Mouse (Mus musculus) G1E (cell line): ENCODE data around the gene Olfr577. TPM values are rescaled to one million over a fixed set of nuclear protein-coding genes. Genes with fewer than 3 reads are reported as not detected.

ENCODE experiments used
- ATAC-seq: 2 replicates; pipeline ENCODE4 v1.8.0; 2016; ENCODE audit warnings: mild to moderate bottlenecking; ENCODE audit not compliant: insufficient number of reproducible peaks, poor library complexity, low FRiP score, severe bottlenecking; ENCODE audit errors: extremely low read depth
- DNase-seq: peaks from one replicate; pipeline ENCODE4 v3.0.0; 2012; ENCODE audit warnings: low spot score
- H3K27me3 ChIP-seq: 2 replicates; pipeline ENCODE4 v1.6.1; 2012; ENCODE audit warnings: mild to moderate bottlenecking, low read length, inconsistent platforms; ENCODE audit not compliant: insufficient read depth
- H3K36me3 ChIP-seq: replicated peaks from 2 replicates; pipeline ENCODE3; 2012; ENCODE audit warnings: mild to moderate bottlenecking, inconsistent platforms
- H3K4me1 ChIP-seq: 2 replicates; pipeline ENCODE4 v1.6.1; 2012; ENCODE audit warnings: low read depth, low read length, inconsistent platforms, mixed read lengths; ENCODE audit not compliant: insufficient read depth
- H3K4me3 ChIP-seq: 2 replicates; pipeline ENCODE4 v1.5.1; 2012; ENCODE audit warnings: low read depth, mild to moderate bottlenecking, inconsistent platforms, low read length, moderate library complexity, mixed read lengths
- H3K9me3 ChIP-seq: replicated peaks from 2 replicates; pipeline ENCODE4 v1.6.1; 2012; ENCODE audit warnings: inconsistent platforms
- CTCF ChIP-seq: IDR thresholded peaks from 2 replicates; pipeline ENCODE4 v1.5.1; 2012; ENCODE audit warnings: low read depth, low read length, inconsistent platforms, mixed read lengths
- GATA1 ChIP-seq: IDR thresholded peaks from 2 replicates; pipeline ENCODE4 v1.6.1; 2012; ENCODE audit warnings: borderline replicate concordance, low read length, inconsistent platforms, mixed read lengths
- GATA2 ChIP-seq: IDR thresholded peaks from 2 replicates; pipeline ENCODE4 v1.6.1; 2012; ENCODE audit warnings: low read depth, low read length, inconsistent platforms, borderline replicate concordance
- POLR2AphosphoS5 ChIP-seq: IDR thresholded peaks from 2 replicates; pipeline ENCODE4 v1.6.1; 2012; ENCODE audit warnings: low read depth, low read length, inconsistent platforms; ENCODE audit not compliant: insufficient replicate concordance
- TAL1 ChIP-seq: conservative IDR thresholded peaks from 2 replicates; pipeline ENCODE4 v1.6.1; 2012; ENCODE audit warnings: low read depth, low read length, inconsistent platforms, mixed read lengths
- polyA plus RNA-seq: library from polyadenylated mRNA; stranded (reverse); fragments of >175 nt; gene quantifications from 2 replicates; pipeline ENCODE4 v1.2.3, GENCODE M21; 2012
- total RNA-seq, 2 experiments: library from RNA; stranded (forward) in 1 of 2; stranded (reverse) in 1 of 2; fragments of 200-1000 nt in 1 of 2; fragments of >200 nt in 1 of 2; fragmentation: Nextera tagmentation in 1 of 2; gene quantifications; 2 replicates each; pipeline ENCODE4 v1.2.3; 2014 to 2017

Gene Olfr577
- total and polyA plus RNA-seq, 3 experiments: 0.05 TPM; not detected in 2

GRCm38 (mm10) chr7:102948167-102948566 is 27.6 kb downstream of the Olfr577 start, which contains the start of gene Olfr574:
Olfr574 (plus strand) TSS chr7:102948467.
- Histone ChIP-seq H3K9me3 (no peaks in the 10 kb centered on the region), H3K4me1 (no peaks in the 10 kb centered on the region; the same call in 1 of the 2 replicates), H3K4me3 (no peak within 1 kb of the TSS), H3K27me3 (no peaks in the 10 kb centered on the region), H3K36me3 (no peaks in the 10 kb centered on the region)
- no peak for ATAC-seq
- DNase-seq: no peak
- TF ChIP-seq TAL1: no peak
- TF ChIP-seq GATA2: no peak
- TF ChIP-seq GATA1: no peak
- TF ChIP-seq POLR2AphosphoS5: no peak
- TF ChIP-seq CTCF: no peak

GRCm38 (mm10) chr7:102943417-102943816 is 32.3 kb downstream of the Olfr577 start:
- Histone ChIP-seq H3K36me3 (no peaks in the 10 kb centered on the region), H3K9me3 (no peaks in the 10 kb centered on the region), H3K4me3 (no peak overlapping the region), H3K4me1 (no peaks in the 10 kb centered on the region; the same call in 1 of the 2 replicates), H3K27me3 (no peaks in the 10 kb centered on the region)
- DNase-seq (no peak), ATAC-seq (no peak)
- TF ChIP-seq CTCF (no peak), TAL1 (no peak), GATA1 (no peak), GATA2 (no peak), POLR2AphosphoS5 (no peak)

GRCm38 (mm10) chr7:102942475-102942874 is 33.3 kb downstream of the Olfr577 start, which contains the start of gene Olfr573-ps1:
Olfr573-ps1 (minus strand) TSS chr7:102942575.
- H3K9me3 ChIP-seq: no peaks in the 10 kb centered on the region
- no peaks in the 10 kb centered on the region for H3K27me3 ChIP-seq
- H3K4me3 ChIP-seq: no peak within 1 kb of the TSS
- H3K4me1 ChIP-seq: no peaks in the 10 kb centered on the region; the same call in 1 of the 2 replicates
- no peaks in the 10 kb centered on the region for H3K36me3 ChIP-seq
- no peak for ATAC-seq
- no peak for DNase-seq
- no peak for TF ChIP-seq POLR2AphosphoS5

- H3K4me1 ChIP-seq: no peaks in the 10 kb centered on the region
- ATAC-seq: no peak
- H3K9me3 ChIP-seq: no peaks in the 10 kb centered on the region
- no peaks in the 10 kb centered on the region for H3K27me3 ChIP-seq
- H3K4me3 ChIP-seq: no peak overlapping the region
- TF ChIP-seq POLR2AphosphoS5: no peak
- no peak for TF ChIP-seq CTCF
- no peak for TF ChIP-seq TAL1
- no peak for TF ChIP-seq GATA2
- TF ChIP-seq GATA1: no peak
- DNase-seq: no peak
- H3K36me3 ChIP-seq: no peaks in the 10 kb centered on the region
These were observed 48.6 kb downstream of the Olfr577 start for GRCm38 (mm10) chr7:102927105-102927504.

- no peak for ATAC-seq
- TF ChIP-seq TAL1: no peak
- TF ChIP-seq CTCF: no peak
- TF ChIP-seq GATA2: no peak
- TF ChIP-seq POLR2AphosphoS5: no peak
- no peak for TF ChIP-seq GATA1
- H3K9me3 ChIP-seq: no peaks in the 10 kb centered on the region
These were observed 51.6 kb downstream of the Olfr577 start, which contains the start of gene Olfr572 for GRCm38 (mm10) chr7:102924109-102924508. Olfr572 (plus strand) TSS chr7:102924409.

More at GRCm38 (mm10) chr7:102924109-102924508, 51.6 kb downstream of the Olfr577 start, which contains the start of gene Olfr572:
- Histone ChIP-seq H3K4me1 (no peaks in the 10 kb centered on the region), H3K36me3 (no peaks in the 10 kb centered on the region), H3K27me3 (no peaks in the 10 kb centered on the region), H3K4me3 (no peak within 1 kb of the TSS)
- DNase-seq: no peak

Other genes with a start within 250 kb of the Olfr577 start
Only the 20 nearest of the 27 such genes appear.
- gene Olfr564, start 172.5 kb downstream of the Olfr577 start, total RNA-seq (2014; fragmentation: Nextera tagmentation): not detected in 2 replicates
- not detected in 2 replicates for gene Olfr564, start 172.5 kb downstream of the Olfr577 start, total RNA-seq (2017)
- not detected in 2 replicates for gene Olfr564, start 172.5 kb downstream of the Olfr577 start, polyA plus RNA-seq
- not detected in 2 replicates for gene Olfr566, start 117.2 kb downstream of the Olfr577 start, total RNA-seq (2014; fragmentation: Nextera tagmentation)
- 0.06 and 0.16 TPM in 2 replicates for gene Olfr566, start 117.2 kb downstream of the Olfr577 start, total RNA-seq (2017)
- gene Olfr566, start 117.2 kb downstream of the Olfr577 start, polyA plus RNA-seq: not detected in 2 replicates
- gene Olfr568, start 98.8 kb downstream of the Olfr577 start, total RNA-seq (2014; fragmentation: Nextera tagmentation): not detected in 2 replicates
- gene Olfr568, start 98.8 kb downstream of the Olfr577 start, total RNA-seq (2017): not detected in 2 replicates
- not detected in 2 replicates for gene Olfr568, start 98.8 kb downstream of the Olfr577 start, polyA plus RNA-seq
- gene Olfr569, start 85.1 kb downstream of the Olfr577 start, total RNA-seq (2014; fragmentation: Nextera tagmentation): not detected in 2 replicates
- 0.06 and 0.16 TPM in 2 replicates for gene Olfr569, start 85.1 kb downstream of the Olfr577 start, total RNA-seq (2017)
- not detected in 2 replicates for gene Olfr569, start 85.1 kb downstream of the Olfr577 start, polyA plus RNA-seq
- gene Olfr570, start 81.4 kb downstream of the Olfr577 start, total RNA-seq (2014; fragmentation: Nextera tagmentation): not detected in 2 replicates
- gene Olfr570, start 81.4 kb downstream of the Olfr577 start, total RNA-seq (2017): not detected in 2 replicates
- gene Olfr570, start 81.4 kb downstream of the Olfr577 start, polyA plus RNA-seq: not detected in 2 replicates
- 0.15 TPM in 1 of 2 replicates, not detected in the other for gene Olfr571, start 58.4 kb downstream of the Olfr577 start, total RNA-seq (2014; fragmentation: Nextera tagmentation)
- 0.11 and 0.12 TPM in 2 replicates for gene Olfr571, start 58.4 kb downstream of the Olfr577 start, total RNA-seq (2017)
- gene Olfr571, start 58.4 kb downstream of the Olfr577 start, polyA plus RNA-seq: not detected in 2 replicates
- not detected in 2 replicates for gene Olfr572, start 51.5 kb downstream of the Olfr577 start, total RNA-seq (2014; fragmentation: Nextera tagmentation)
- gene Olfr572, start 51.5 kb downstream of the Olfr577 start, total RNA-seq (2017): 0.22 TPM in 1 of 2 replicates, not detected in the other
- gene Olfr572, start 51.5 kb downstream of the Olfr577 start, polyA plus RNA-seq: not detected in 2 replicates
- not detected in 2 replicates for gene Olfr573-ps1, start 33.4 kb downstream of the Olfr577 start, total RNA-seq (2014; fragmentation: Nextera tagmentation)
- not detected in 2 replicates for gene Olfr573-ps1, start 33.4 kb downstream of the Olfr577 start, total RNA-seq (2017)
- not detected in 2 replicates for gene Olfr573-ps1, start 33.4 kb downstream of the Olfr577 start, polyA plus RNA-seq
- not detected in 2 replicates for gene Olfr574, start 27.5 kb downstream of the Olfr577 start, total RNA-seq (2014; fragmentation: Nextera tagmentation)
- 0.17 TPM in 1 of 2 replicates, not detected in the other for gene Olfr574, start 27.5 kb downstream of the Olfr577 start, total RNA-seq (2017)
- not detected in 2 replicates for gene Olfr574, start 27.5 kb downstream of the Olfr577 start, polyA plus RNA-seq
- not detected in 2 replicates for gene Olfr575, start 17.2 kb downstream of the Olfr577 start, total RNA-seq (2014; fragmentation: Nextera tagmentation)
- gene Olfr575, start 17.2 kb downstream of the Olfr577 start, total RNA-seq (2017): 0.11 TPM in 1 of 2 replicates, not detected in the other
- gene Olfr575, start 17.2 kb downstream of the Olfr577 start, polyA plus RNA-seq: not detected in 2 replicates
- gene Olfr576, start 13.3 kb downstream of the Olfr577 start, total RNA-seq (2014; fragmentation: Nextera tagmentation): not detected in 2 replicates
- 0.06 TPM in 1 of 2 replicates, not detected in the other for gene Olfr576, start 13.3 kb downstream of the Olfr577 start, total RNA-seq (2017)
- not detected in 2 replicates for gene Olfr576, start 13.3 kb downstream of the Olfr577 start, polyA plus RNA-seq
- not detected in 2 replicates for gene Olfr578, start 13.4 kb upstream of the Olfr577 start, total RNA-seq (2014; fragmentation: Nextera tagmentation)
- 0.05 TPM in 1 of 2 replicates, not detected in the other for gene Olfr578, start 13.4 kb upstream of the Olfr577 start, total RNA-seq (2017)
- gene Olfr578, start 13.4 kb upstream of the Olfr577 start, polyA plus RNA-seq: not detected in 2 replicates
- not detected in 2 replicates for gene Olfr582, start 62.1 kb upstream of the Olfr577 start, total RNA-seq (2014; fragmentation: Nextera tagmentation)
- gene Olfr582, start 62.1 kb upstream of the Olfr577 start, total RNA-seq (2017): 0.16 TPM in 1 of 2 replicates, not detected in the other
- not detected in 2 replicates for gene Olfr582, start 62.1 kb upstream of the Olfr577 start, polyA plus RNA-seq
- gene Olfr583, start 75.4 kb upstream of the Olfr577 start, total RNA-seq (2014; fragmentation: Nextera tagmentation): not detected in 2 replicates
- gene Olfr583, start 75.4 kb upstream of the Olfr577 start, total RNA-seq (2017): 0.11 and 0.29 TPM in 2 replicates
- not detected in 2 replicates for gene Olfr583, start 75.4 kb upstream of the Olfr577 start, polyA plus RNA-seq
- not detected in 2 replicates for gene Olfr584, start 105.9 kb upstream of the Olfr577 start, total RNA-seq (2014; fragmentation: Nextera tagmentation)
- gene Olfr584, start 105.9 kb upstream of the Olfr577 start, total RNA-seq (2017): 0.06 and 0.16 TPM in 2 replicates
- gene Olfr584, start 105.9 kb upstream of the Olfr577 start, polyA plus RNA-seq: not detected in 2 replicates
- not detected in 2 replicates for gene Olfr585, start 121.8 kb upstream of the Olfr577 start, total RNA-seq (2014; fragmentation: Nextera tagmentation)
- gene Olfr585, start 121.8 kb upstream of the Olfr577 start, total RNA-seq (2017): not detected in 2 replicates
- gene Olfr585, start 121.8 kb upstream of the Olfr577 start, polyA plus RNA-seq: not detected in 2 replicates
- gene Olfr586, start 149.7 kb upstream of the Olfr577 start, total RNA-seq (2014; fragmentation: Nextera tagmentation): not detected in 2 replicates
- gene Olfr586, start 149.7 kb upstream of the Olfr577 start, total RNA-seq (2017): 0.06 and 0.22 TPM in 2 replicates
- gene Olfr586, start 149.7 kb upstream of the Olfr577 start, polyA plus RNA-seq: not detected in 2 replicates
- gene Olfr588-ps1, start 164.9 kb upstream of the Olfr577 start, total RNA-seq (2014; fragmentation: Nextera tagmentation): not detected in 2 replicates
- 0.05 and 0.06 TPM in 2 replicates for gene Olfr588-ps1, start 164.9 kb upstream of the Olfr577 start, total RNA-seq (2017)
- gene Olfr588-ps1, start 164.9 kb upstream of the Olfr577 start, polyA plus RNA-seq: not detected in 2 replicates
- gene Olfr589, start 180.4 kb upstream of the Olfr577 start, total RNA-seq (2014; fragmentation: Nextera tagmentation): not detected in 2 replicates
- 0.11 TPM in 1 of 2 replicates, not detected in the other for gene Olfr589, start 180.4 kb upstream of the Olfr577 start, total RNA-seq (2017)
- gene Olfr589, start 180.4 kb upstream of the Olfr577 start, polyA plus RNA-seq: not detected in 2 replicates
- gene Olfr591, start 202.4 kb upstream of the Olfr577 start, total RNA-seq (2014; fragmentation: Nextera tagmentation): not detected in 2 replicates
- 0.05 TPM in 1 of 2 replicates, not detected in the other for gene Olfr591, start 202.4 kb upstream of the Olfr577 start, total RNA-seq (2017)
- not detected in 2 replicates for gene Olfr591, start 202.4 kb upstream of the Olfr577 start, polyA plus RNA-seq